Mouse (Mus musculus) hindlimb bud, embryonic 11.5 days (tissue): ENCODE measurements around the gene Ptchd4.

Experiments
- DNase-seq: peaks from one replicate; pipeline ENCODE4 v3.0.0-alpha.2; 2012; ENCODE audit warnings: low read depth, low spot score; ENCODE audit errors: extremely low spot score

Ptchd4 gene

DNA sequence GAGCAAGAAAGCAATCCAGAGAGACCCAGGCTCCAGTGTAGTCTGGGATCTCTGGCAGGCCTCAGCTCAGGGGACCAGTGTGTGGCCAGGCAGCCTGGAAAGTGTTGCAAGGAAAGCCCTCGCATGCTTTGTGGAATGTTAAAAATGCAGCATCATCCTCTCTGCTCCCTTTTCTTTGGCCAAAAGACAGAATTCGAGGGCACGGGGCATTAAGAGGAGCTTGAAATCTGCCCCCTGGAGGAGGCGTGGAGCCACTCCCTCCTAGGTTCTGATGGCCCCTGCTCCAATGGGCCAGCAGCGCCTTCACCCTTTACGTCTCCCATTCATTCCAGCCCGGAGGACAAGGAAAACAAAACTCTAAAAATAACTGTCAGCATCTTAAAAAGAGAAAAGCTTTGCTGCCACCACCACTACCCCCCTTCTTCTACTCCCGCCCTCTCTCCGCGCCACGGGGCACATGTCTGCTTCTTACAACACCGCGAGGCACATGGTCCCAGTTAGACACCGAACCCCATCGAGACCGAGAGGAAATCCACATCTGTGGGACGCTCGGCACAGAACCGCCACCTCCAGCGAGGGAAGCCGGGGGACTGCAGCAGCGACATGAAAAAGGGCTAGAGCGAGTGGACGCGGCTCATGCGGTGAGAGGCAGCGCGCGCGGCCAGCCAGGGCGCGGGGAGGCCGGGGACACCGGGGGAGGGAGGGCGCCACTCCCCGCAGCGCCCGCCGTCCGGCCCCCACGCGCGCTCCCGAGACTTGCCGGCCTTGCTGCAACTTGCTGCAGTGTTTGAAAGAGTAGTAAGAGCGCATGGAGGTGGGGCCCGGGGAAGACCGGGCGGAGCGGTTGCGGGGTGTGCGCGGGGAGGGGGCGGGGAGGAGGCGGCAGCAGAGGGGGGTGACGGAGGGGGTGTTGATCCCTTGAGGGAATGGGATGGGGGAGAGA is at the start of gene Ptchd4:
Gene Ptchd4, plus strand, starts transcription at position 279 of the 943 bp plus-strand sequence.
- no peak for DNase-seq

DNA sequence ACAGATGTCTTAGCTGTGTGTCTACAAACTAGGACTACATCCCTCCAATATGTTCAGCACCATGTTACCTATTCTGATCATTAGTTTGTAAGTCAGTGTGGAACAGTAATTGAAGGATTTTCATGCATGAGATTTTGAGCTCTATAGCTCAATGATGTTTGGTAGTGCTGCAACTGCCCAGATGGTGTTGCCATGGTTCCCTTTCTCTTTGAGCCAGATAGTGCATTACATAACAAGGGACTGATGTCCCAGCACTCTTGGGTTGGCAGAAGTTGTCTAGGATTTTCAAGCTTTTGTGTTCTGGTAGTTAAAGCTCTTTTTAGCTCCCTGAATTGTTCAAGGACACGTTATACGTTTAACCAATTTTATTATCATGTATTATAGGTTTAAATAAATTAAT is 38.9 kb upstream of the Ptchd4 start:
- no peak for DNase-seq

DNA sequence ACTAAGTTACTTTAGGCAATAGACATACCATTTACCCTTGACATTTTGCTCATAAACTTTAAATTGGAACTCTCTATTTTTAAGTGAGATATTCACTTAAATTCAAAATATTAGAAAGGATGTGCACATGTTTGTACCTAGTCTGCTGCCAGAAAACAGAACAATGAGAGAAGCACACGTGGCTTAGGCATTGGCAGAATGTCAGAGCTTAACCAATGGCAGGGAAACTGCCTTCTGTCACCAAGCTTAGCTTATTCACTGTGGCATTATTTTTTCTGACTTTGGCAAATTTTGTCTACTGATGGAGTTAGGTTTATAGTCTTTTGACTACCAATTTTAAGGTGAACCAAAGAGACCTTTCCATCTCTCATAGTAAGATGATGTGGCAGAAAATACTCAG is 31.4 kb upstream of the Ptchd4 start:
- DNase-seq, result no peak

DNA sequence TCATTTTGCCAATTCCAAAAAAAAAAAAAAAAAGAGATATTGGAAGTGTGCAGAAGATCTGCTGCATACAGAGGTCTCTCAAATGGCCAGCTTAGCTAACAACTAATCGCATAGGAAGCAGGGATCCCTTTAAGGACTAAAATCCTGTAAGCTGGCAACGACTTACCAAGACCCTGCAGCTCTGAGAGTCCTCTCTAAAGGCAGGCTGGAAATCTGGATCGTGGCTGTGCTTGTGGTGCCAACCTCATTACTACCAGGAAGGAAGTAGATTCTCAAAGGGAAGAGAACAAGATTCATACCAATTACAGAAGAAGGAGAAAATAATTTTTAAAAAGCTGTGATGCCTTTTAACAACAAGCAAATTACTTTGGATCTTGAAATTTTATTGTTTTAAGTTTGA is 29.5 kb upstream of the Ptchd4 start:
- DNase-seq, result no peak

DNA sequence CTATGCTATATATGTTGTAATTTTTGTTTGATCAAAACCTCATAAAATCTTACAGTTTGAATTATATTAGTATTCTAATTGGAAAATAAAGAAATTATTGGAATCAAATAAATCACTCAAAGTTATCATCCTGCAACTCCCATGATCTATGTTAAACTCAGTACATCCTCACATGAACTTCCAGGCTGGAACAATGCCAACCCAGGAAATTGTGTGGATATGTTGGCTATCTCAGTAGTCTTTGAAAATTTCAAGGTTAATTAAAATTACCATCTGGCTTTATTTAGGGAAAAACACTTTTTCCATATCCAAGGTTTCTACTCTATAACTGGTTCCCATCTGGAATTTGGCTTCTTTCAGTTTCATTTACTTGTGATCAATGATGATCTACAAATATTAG is 25.4 kb upstream of the Ptchd4 start:
- no peak for DNase-seq

DNA sequence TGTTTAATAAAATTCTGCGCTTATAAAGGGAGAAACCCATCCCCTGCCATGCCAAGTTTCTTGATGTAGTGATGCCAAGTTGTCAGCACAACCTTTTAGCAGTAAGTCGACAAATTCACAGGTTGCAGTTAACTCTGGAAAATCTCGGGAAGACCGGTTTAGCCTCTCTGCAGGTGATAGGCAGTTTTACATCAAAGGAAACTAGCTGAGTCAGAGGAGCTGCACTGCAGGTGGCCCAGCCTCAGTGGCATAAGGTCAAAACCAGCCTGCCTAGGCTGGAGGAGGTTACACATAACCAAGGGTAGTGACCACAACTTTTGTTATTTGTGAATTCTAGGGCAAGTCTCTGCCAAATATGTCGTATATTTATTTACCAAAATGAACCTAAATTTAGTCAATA is 24.0 kb upstream of the Ptchd4 start:
- no peak for DNase-seq

DNA sequence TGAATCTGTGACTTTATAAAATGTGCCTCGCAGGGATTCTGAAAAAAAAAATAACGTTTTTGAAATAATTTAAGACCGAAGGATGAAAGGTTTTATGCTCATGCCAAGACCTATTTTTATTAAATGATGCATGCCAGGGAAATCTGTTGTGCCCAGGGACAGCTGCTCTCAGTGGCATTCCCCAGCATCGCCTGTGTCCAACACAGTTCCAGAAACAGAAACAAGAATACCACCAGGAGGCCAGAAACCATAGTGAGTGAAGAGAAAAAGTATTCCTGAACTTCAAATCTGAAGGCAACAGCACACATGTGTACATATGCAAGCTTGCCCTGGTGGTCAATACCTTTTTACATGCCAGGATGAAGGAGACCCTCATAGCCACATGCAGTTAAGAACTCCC is 17.8 kb upstream of the Ptchd4 start:
- DNase-seq, result no peak

DNA sequence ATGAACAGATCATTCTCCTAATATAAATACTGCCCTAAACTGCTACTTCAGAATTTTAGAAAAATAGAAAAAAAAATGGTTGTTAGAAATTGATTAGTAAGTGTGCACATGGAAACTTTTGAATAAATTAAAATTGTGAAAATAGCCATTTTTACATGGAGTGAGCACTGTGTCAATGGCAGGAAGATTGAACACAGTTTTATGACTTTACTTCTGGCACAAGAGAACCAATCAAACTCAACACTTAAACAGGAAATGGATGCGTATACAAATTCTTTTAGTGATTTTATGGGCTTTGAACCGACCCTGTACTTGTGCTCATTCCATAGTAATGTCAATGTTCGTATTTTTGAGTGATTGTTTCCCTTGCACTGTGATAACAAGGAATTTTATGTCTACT is 16.1 kb upstream of the Ptchd4 start:
- no peak for DNase-seq

DNA sequence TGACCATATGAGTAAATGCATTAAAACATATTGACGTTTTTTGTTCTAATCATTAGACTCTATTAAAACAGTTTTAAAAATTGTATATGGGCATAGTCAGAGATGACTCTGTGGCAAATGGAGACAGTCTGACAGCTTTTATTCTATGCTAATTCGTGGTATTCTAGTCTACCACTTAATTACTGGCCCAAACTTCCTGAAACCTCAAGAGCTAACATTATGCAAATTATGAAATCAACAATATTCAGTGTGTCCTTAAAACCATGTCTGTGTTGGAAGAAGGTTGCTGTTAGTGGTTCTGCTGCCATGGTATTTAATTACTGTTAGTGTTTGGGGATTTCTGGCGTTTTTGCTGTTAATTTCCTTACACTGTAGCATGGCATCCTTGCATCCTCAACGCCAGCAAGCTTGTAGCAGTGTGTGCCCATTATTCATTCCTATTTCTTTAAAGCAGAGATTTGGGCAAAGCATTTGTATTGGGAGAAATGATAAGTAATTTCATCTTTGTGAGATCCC is 12.6 kb upstream of the Ptchd4 start:
- DNase-seq, result no peak

DNA sequence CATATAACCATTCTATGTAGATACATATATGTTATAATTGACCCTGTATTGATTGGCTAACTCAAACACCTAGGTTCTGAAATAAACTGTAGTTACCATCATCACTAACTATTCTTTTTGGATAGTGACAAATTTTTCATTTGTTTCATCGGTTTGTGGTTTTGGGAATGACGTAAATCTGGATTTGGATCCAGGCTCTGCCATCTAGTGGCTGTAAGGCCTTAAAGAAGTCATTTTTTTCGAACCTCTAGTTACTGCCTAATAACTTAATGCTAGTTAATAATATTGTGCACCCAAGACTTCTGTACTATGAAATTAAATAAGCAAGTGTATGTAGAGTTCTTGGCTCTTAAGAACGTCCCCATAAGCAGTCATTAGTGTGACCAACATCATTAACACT is 11.5 kb upstream of the Ptchd4 start:
- no peak for DNase-seq

DNA sequence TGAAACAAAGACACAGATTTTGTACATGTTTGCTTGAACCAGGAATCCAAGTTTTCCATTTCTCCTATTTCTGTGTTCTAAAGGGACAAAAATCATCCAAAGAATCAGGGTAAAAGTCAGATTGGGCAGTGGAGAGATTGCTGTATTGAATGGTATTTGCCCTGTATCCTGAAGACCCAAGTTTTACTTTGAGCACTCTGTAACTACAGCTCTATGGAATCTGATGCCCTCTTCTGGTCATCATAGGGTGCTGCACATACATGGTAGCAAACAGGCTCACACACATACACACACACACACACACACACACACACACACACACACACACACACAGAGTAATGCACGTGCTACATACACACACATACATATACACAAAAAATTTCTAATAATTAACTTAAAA is 8.7 kb upstream of the Ptchd4 start:
- DNase-seq, result no peak

DNA sequence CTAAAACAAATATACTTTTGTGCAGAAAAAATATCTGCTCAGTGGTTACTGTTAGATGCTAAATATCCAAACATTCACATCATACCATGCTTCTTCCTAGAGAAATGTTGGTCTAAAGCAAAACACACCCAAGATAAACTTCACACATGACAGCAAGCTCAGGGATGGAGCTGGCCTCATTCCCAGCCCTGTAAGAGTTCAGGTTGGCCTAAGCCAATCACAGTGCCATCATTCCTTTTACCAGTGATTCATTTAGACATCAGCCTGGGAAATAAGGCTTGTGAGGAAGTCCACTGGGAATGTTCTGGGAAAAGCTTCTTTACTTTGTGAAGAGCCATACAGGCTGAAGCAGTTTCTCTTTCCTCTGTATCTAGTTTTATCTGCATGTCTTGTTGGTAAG is 5.6 kb upstream of the Ptchd4 start:
- DNase-seq, result no peak

DNA sequence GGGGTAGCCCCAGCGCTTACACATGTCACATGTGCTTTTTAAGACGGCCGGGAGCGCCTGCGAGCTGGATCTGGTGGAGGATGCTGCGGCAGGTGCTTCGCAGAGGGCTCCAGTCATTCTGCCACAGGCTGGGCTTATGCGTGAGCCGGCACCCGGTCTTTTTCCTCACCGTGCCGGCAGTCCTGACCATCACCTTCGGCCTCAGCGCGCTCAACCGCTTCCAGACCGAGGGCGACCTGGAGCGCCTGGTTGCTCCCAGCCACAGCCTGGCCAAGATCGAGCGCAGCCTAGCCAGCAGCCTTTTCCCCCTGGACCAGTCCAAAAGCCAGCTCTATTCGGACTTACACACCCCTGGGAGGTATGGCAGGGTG is 850 bp downstream of the Ptchd4 start:
- no peak for DNase-seq

DNA sequence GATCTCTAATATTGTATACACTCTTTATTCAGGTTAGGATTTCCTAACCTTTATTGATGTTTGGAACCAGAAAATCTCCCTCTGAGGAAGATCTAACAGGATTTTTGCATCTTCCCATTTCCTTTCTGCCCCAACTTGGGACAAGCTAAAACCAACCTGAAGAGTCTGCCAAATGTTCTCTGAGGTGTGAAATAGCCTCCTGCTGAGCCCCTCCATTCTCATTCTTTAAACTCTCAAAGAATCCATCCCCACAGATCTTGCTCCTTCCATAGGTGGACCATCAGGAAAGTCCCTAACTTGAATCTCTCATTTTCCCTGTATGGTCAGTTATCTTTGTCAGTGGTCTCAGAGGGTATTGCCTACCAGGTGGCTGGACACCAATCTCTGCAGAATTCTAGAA is 20.0 kb downstream of the Ptchd4 start:
- DNase-seq, result no peak

DNA sequence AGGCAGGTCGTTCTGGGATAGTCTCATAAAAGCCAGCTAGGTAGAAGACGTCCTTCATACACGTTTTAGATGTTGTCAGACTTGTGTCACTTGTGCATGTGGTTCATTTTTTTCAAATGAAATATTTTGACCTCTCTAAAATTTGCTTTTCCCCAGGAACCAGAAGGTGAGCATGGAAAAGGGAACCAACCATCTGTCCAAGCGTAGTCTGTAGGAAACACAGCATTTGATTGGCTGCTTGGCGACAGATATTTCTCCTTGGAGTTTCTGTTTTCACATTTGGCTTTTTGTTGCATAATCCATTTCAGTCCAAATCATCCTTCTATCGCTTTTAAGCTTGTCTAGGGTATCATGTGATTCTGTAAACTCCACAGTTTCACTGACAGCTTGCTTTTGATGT is 20.8 kb downstream of the Ptchd4 start:
- no peak for DNase-seq

DNA sequence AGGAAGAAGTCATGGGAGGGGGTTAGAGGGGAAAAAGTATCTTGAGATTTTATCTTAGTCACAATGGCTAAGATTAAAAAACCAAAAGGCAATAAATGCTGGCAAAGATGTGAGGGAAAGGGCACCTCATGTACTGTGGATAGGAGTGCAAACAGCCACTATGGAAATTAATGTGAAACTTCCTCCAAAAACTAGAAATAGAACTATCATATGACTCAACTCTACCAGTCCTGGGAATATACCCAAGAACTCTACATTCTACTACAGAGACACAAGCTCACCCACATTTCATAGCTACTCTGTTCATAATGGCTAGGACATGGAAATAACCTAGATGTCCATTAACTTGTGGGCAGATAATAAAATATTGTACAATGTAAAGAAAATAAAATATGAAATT is 30.3 kb downstream of the Ptchd4 start:
- DNase-seq, result no peak

DNA sequence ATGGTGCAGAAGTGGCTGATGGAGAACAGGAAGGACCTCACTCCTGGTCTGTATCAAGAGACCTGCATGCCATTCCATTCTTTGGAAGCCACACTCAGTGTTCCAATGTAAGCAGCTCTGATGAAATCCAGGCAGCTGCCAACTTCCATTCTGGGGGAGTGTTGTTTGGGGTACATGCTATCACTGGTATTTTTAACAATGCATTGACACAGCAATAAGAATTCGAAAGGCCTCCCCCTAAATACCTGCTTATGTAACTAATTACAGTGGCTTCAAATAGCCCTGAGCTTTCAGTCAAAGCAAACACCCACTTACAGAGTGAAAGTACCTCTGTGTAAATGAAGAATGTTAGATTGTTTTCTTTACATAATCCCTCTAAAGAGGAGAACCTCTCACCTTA is 42.7 kb downstream of the Ptchd4 start:
- no peak for DNase-seq

DNA sequence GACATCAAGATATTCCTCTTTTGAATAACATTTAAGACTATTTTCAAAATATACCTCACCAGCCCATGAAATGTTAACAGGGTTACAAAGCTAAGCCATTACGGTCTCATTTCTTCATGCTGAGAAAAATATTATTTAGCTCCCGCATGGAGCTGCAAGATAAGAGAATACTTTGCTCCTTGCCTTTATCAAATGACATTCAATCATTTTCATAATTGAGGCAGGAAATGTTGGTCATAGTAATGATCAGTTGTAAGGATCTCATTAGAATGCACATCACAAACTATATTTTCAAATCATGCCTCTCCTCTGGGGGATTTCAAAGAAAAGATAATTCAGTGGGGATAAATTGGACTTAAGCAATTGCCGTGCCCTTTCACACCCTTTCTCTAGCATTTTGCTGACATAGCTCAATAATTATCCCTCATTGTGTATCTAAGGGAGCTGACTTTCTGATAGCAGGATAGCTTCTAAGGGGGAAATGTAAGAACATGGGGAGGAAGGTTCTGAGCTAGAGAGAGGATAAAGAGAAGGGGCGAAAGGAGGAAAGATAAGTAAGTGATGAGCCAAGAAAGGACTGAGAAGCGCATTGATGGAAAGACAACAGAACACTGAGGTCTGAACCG is 47.5 kb downstream of the Ptchd4 start:
- DNase-seq, result no peak

DNA sequence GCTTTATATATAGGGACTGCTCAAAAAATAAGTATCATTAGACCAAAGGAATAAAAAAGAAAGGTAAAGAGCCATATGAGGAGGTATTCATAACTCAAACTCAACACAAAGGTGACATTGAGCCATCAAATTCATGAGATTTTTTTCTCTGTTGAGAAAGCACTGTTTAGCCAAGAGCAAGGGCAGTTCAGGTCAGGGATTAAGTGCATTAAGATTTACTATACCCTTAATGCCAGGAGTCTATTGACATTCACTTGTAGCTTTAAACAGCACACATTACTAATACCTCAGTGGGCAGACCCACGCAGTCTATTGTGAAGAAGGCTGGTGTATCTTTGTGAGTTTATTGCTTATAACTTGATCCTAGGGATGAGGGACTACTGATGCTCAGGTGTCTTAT is 49.0 kb downstream of the Ptchd4 start:
- no peak for DNase-seq

DNA sequence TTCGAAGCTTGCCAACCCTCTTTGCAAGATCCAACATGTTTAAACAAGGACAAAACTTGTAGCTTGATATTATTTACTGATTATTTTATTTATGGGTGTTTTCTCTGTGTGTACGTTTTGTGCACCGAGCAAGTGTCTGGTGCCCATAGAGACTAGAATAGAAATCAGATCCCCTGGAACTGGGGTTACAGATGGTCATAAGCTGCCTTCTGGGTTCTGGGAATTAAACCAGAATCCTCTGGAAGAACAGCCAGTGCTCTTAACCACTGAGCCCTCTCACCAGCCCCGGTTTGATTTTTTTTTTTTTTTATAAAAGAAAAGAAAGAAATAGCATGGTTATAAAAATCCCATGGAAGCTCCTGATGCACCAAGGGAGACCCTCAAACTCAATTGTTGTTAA is 59.1 kb downstream of the Ptchd4 start:
- DNase-seq, result no peak

DNA sequence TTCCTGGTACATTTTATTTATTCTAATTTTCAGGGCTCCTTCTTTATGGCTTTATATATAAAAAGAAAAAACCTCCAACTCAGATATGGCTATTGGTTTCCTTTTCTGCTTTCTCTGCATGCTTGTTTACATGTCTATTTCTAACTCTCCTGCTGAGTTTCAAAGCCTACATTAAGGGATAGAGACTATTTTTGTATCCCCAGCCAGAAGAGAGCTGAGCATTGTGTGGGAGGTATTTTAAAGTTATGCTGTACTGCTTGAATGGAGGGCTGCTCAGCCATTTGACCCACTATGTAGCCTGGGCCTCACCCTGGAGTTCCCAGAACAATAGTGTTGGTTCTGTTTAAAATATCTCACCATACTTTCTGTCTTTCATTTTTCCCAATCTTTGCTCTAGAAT is 77.3 kb downstream of the Ptchd4 start:
- DNase-seq, result no peak

DNA sequence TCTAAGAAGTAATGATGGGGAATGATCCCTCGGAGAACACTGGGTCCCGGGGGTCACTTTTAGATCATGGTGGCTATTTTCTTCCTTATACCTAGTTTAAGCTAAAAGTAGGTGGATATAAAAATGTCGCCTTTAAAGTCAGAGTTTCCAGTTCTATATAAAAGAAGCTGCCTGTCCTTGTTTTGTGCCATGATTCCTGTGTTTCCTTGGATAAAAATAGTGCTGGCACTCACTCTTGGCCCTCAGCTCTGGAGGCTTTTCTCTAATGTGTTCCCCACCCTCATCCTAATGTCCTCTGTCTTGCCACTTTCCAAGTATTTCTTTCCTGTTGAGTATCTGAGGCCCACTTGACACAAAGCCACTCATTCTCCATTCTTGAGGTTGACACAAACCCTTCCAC is 79.6 kb downstream of the Ptchd4 start:
- no peak for DNase-seq
